Mouse (Mus musculus): ENCODE measurements at regions not wholly inside any gene's neighbourhood (a gene's known extent, or its start where the extent isn't known, plus 50 kb on each side); places are given as distances from the start of the nearest gene placed in this dataset.

DNA sequence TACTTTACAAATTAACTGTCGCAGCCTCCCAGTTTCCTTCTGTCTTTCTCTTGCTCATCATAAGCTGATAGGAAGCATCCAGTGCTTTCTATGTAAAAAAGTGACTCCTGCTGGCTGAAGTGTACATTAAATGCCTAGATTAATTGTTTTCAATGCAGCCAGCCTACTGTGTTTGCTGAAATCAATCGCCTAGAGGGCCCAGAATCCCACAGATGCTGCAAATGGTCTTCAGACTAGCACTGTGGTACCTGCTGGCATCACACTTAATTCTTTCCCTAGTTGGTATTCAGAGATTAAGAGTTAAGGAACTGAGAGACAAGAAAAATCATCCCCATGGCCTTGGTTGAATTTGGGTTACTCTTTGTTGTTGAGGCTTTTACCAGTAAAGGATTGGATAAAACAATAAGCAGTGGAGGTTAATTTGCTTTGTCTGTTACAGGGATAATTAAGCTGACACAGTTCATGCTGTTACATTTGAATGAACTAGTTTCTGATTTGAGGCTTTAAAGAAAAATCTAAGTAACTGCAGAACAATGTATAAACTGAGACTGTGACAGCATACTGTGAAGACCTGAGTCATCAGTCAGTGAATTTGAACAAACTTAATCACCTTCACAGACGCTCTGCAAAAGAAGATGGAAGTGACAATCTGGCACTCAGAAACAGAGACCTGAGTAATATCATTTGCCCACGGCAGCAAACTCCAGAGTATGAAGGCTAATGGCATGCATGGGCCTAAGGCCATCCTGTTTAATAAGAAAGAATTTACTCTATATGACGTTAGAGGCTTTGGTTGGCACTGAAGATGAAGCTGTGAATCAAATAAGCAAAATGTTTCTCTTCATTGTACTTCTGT lies 339.0 kb upstream of the Ddi1 start:
- DNase-seq (ENCODE audit: low read depth) = no peak
